Mouse (Mus musculus): ENCODE results near the gene Ceacam3. TPM values are rescaled to one million over a fixed set of nuclear protein-coding genes. Genes with fewer than 3 reads are reported as not detected.
A peak's percentile ranks its signal among the peaks of the same experiment; 100 is the strongest.
"Not testable (repeated sequence)": the region's sequence is repeated elsewhere in the genome, so short reads cannot be mapped to it uniquely, and the experiment has no call there.

Ceacam3 gene
- total RNA-seq (2014; rRNA removed) (not detected in 2 replicates), polyA plus RNA-seq (2012; rRNA removed) (not detected in 2 replicates)

DNA sequence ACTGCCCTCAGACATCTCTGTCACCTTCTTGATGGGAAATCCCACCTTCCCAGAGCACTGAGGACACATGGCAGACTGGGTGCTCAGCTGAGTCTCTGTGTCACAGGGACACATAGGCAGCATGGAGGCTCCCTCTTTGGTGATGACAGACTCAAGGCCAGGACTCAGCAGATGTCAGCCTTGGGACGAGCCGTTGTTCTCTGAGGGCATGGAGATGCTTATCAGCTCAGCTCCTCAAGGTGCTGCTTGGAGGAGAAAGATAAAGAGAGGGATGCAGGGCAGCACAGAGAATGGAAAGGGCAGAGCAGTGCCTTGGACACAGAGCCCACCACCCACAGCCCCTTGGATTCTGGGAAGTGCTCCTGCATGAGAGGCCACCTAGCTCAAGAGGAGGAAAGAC, at the start of gene Ceacam3:
Gene Ceacam3 (plus strand): TSS at position 352 of the 400 bp plus-strand sequence.
- H3K4me1 ChIP-seq (ENCODE audit: control insufficient read depth, insufficient read depth, low read length): no peaks in the 10 kb centered on the region
- no peak within 1 kb of the TSS for H3K4me3 ChIP-seq (ENCODE audit: insufficient read depth, low read depth, low read length)
- TF ChIP-seq CTCF (IDR thresholded peaks at IDR 0.05; ENCODE audit: low read depth, low read length) (no peak), POLR2A (IDR thresholded peaks at IDR 0.05; ENCODE audit: extremely low read depth, insufficient read depth, low read length) (no peak)
- H3K27ac ChIP-seq (replicated peaks; ENCODE audit: insufficient read depth, low read depth, low read length): no peak within 1 kb of the TSS
- H3K79me2 ChIP-seq (ENCODE audit: control insufficient read depth, insufficient read depth, low read length): no peaks in the 10 kb centered on the region
- DNase-seq (ENCODE audit: extremely low read depth, low read depth, low spot score): no peak
- H3K36me3 ChIP-seq (ENCODE audit: control insufficient read depth, insufficient read depth, low read length): no peaks in the 10 kb centered on the region
- H3K9ac ChIP-seq (ENCODE audit: low read depth, low read length): no peak within 1 kb of the TSS
- no peaks in the 10 kb centered on the region for H3K27me3 ChIP-seq (ENCODE audit: control insufficient read depth, insufficient read depth, low read length)
- 90% methylated on average over 2 of the region's 2 CpGs for WGBS

DNA sequence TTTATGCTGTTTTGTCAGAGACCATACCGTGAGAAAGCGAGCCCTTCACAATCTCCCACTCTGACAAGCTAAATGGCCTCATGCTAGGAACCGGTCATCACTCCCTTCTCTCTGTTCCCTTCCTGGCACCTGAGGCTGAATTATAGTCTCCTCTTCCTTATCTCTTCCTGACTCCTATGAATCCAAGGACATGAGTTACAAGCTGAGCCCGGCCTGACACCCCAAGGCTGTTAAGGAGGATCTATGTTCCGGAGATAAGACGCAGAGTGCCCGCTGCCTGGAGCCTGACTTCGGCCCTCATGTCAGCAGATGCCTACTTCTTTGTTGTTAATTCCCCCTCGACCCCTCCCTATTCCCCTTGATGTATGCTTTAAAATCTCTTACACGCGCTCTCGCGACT, 48.5 kb upstream of the Ceacam3 start:
- H3K27me3 ChIP-seq (ENCODE audit: control insufficient read depth, insufficient read depth, low read length); H3K36me3 ChIP-seq (ENCODE audit: control insufficient read depth, insufficient read depth, low read length); DNase-seq (ENCODE audit: extremely low read depth, low read depth, low spot score); H3K9ac ChIP-seq (ENCODE audit: low read depth, low read length); H3K4me1 ChIP-seq (ENCODE audit: control insufficient read depth, insufficient read depth, low read length); H3K4me3 ChIP-seq (ENCODE audit: insufficient read depth, low read depth, low read length); H3K27ac ChIP-seq (replicated peaks; ENCODE audit: insufficient read depth, low read depth, low read length); H3K79me2 ChIP-seq (ENCODE audit: control insufficient read depth, insufficient read depth, low read length): not testable (repeated sequence)
- 85% methylated on average over 13 of the region's 13 CpGs for WGBS

DNA sequence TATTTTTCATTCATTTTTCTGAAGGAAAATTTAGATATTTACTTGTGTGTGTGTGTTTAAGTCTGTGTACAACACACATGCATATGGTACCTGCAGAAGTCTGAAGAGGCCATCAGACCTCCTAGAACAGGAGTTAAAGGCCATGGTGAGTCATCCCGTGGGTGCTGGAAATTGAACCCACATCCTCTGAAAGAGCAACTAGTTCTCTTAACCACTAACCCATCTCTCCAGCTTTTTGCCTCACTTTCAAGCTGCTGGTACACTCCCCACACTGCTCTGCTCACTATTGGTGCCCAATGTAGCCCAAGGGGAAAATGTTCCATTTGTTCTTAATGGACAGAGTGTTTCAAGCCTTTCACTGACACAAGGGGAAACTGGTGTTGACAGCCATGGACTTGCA, 14.8 kb upstream of the Ceacam3 start:
- no peak for DNase-seq (ENCODE audit: extremely low read depth, low read depth, low spot score)
- Histone ChIP-seq H3K27me3 (ENCODE audit: control insufficient read depth, insufficient read depth, low read length) (no peaks in the 10 kb centered on the region), H3K27ac (replicated peaks; ENCODE audit: insufficient read depth, low read depth, low read length) (no peak overlapping the region), H3K36me3 (ENCODE audit: control insufficient read depth, insufficient read depth, low read length) (no peaks in the 10 kb centered on the region), H3K4me1 (ENCODE audit: control insufficient read depth, insufficient read depth, low read length) (no peaks in the 10 kb centered on the region), H3K4me3 (ENCODE audit: insufficient read depth, low read depth, low read length) (no peak overlapping the region), H3K9ac (ENCODE audit: low read depth, low read length) (no peak overlapping the region), H3K79me2 (ENCODE audit: control insufficient read depth, insufficient read depth, low read length) (no peaks in the 10 kb centered on the region)
- 73% methylated on average over 1 of the region's 1 CpGs for WGBS
- TF ChIP-seq CTCF (IDR thresholded peaks at IDR 0.05; ENCODE audit: low read depth, low read length) (no peak), POLR2A (IDR thresholded peaks at IDR 0.05; ENCODE audit: extremely low read depth, insufficient read depth, low read length) (no peak)

DNA sequence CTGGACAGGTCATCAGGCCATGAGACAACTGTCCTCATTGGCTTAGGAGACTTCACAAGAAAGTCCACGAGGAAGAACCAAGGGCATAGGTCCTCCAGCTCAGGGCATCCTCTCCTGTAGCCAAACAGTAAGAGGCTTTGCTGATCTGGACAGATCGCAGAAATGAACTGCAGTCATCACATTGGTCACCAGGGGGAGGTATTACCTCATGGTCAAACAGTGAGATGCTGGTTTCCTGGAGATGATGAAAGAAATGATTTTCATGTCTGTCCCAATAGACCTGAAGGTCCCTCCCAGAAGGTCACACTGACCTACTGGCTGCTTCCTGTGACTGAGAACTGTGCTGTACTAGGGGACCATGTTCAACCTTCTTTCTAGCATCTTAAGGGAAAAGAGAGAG, 5.6 kb downstream of the Ceacam3 start:
- Histone ChIP-seq H3K4me3 (ENCODE audit: insufficient read depth, low read depth, low read length) (no peak overlapping the region), H3K9ac (ENCODE audit: low read depth, low read length) (no peak overlapping the region), H3K27me3 (ENCODE audit: control insufficient read depth, insufficient read depth, low read length) (no peaks in the 10 kb centered on the region), H3K4me1 (ENCODE audit: control insufficient read depth, insufficient read depth, low read length) (no peaks in the 10 kb centered on the region), H3K79me2 (ENCODE audit: control insufficient read depth, insufficient read depth, low read length) (no peaks in the 10 kb centered on the region), H3K27ac (replicated peaks; ENCODE audit: insufficient read depth, low read depth, low read length) (no peak overlapping the region), H3K36me3 (ENCODE audit: control insufficient read depth, insufficient read depth, low read length) (no peaks in the 10 kb centered on the region)
- DNase-seq (ENCODE audit: extremely low read depth, low read depth, low spot score): peak; percentile 19
- WGBS: 21% methylated on average over 2 of the region's 2 CpGs
- 0 out of 2 replicates have a peak, but pooled peaks have one; percentile 8 for TF ChIP-seq CTCF (IDR thresholded peaks at IDR 0.05; ENCODE audit: low read depth, low read length)
- TF ChIP-seq POLR2A (IDR thresholded peaks at IDR 0.05; ENCODE audit: extremely low read depth, insufficient read depth, low read length): no peak

DNA sequence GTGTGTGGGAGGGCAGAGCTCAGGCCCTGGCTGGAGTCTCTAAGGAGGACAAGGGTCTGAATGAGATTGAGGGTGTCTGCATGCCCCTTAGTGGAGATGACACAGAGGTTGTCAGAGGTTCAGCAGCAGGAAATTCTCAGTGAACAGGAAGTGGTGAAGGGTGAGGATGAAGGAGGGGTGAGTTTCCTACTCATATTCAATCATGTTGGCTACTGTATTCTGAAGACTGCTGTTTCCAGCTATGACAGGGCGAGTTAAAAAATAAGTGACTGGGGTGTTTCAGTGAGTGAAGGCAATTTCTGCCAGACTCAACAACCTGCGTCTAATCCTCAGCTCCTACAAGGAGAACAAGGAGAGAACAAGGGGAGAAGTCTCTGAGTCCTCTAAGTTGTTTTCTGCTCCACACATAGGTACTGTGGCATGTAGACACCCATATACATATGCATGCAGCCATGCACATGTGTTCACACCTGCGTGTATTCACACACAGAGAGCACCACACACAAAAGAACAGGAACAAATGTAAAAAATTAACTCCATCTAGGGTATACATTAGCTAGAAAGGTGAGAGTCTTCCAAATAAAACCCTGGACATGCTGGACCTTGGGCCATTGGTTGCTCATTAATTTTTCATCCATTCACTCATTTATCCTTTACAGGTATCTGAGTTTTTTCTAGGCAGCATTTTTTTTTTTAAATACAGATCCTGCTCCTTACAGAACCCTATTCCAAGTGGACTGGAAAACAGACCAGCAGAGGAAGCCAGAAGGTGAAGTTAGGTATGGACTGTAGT, 7.0 kb downstream of the Ceacam3 start:
- H3K79me2 ChIP-seq (ENCODE audit: control insufficient read depth, insufficient read depth, low read length): no peaks in the 10 kb centered on the region
- H3K4me1 ChIP-seq (ENCODE audit: control insufficient read depth, insufficient read depth, low read length): no peaks in the 10 kb centered on the region
- H3K27me3 ChIP-seq (ENCODE audit: control insufficient read depth, insufficient read depth, low read length): no peaks in the 10 kb centered on the region
- H3K36me3 ChIP-seq (ENCODE audit: control insufficient read depth, insufficient read depth, low read length): no peaks in the 10 kb centered on the region
- no peak for TF ChIP-seq POLR2A (IDR thresholded peaks at IDR 0.05; ENCODE audit: extremely low read depth, insufficient read depth, low read length)
- WGBS: 52% methylated on average over 3 of the region's 3 CpGs
- no peak overlapping the region for H3K9ac ChIP-seq (ENCODE audit: low read depth, low read length)
- no peak for DNase-seq (ENCODE audit: extremely low read depth, low read depth, low spot score)
- no peak overlapping the region for H3K4me3 ChIP-seq (ENCODE audit: insufficient read depth, low read depth, low read length)
- H3K27ac ChIP-seq (replicated peaks; ENCODE audit: insufficient read depth, low read depth, low read length): no peak overlapping the region

DNA sequence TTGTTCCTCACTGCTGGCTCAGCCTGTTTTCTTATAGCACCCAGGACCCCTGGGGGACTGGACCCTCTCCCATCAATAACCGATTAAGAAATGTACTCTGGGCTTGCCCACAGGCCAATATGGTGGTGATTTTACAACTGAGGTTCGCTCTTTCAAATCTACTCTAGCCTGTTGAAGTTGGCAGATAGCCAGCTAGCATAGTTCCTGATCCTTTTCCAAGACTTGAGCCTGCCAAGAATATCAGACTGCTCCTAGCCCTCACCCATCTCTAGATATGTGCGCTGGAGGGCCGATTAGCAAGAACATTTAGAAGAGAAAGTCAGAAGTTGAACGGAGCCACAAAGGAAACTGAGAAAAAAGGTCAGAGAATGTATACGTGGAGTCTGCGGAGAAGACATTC, 8.9 kb downstream of the Ceacam3 start:
- Histone ChIP-seq H3K79me2 (ENCODE audit: control insufficient read depth, insufficient read depth, low read length) (no peaks in the 10 kb centered on the region), H3K27me3 (ENCODE audit: control insufficient read depth, insufficient read depth, low read length) (no peaks in the 10 kb centered on the region), H3K27ac (replicated peaks; ENCODE audit: insufficient read depth, low read depth, low read length) (no peak overlapping the region), H3K9ac (ENCODE audit: low read depth, low read length) (no peak overlapping the region), H3K4me1 (ENCODE audit: control insufficient read depth, insufficient read depth, low read length) (no peaks in the 10 kb centered on the region), H3K4me3 (ENCODE audit: insufficient read depth, low read depth, low read length) (no peak overlapping the region), H3K36me3 (ENCODE audit: control insufficient read depth, insufficient read depth, low read length) (no peaks in the 10 kb centered on the region)
- DNase-seq (ENCODE audit: extremely low read depth, low read depth, low spot score): no peak
- 67% methylated on average over 7 of the region's 7 CpGs for WGBS
- TF ChIP-seq CTCF (IDR thresholded peaks at IDR 0.05; ENCODE audit: low read depth, low read length): no peak

All from liver, adult 2 months (tissue).